Mouse (Mus musculus) kidney, postnatal 25 days (tissue): ENCODE results near the gene Tpcn2.

Experiments
- DNase-seq, 2 experiments: peaks; one replicate each; pipeline ENCODE4 v3.0.0; 2021; ENCODE audit warnings: mixed read lengths in 2 of 2

Tpcn2 gene

GRCm38 (mm10) chr7:145197042-145197441 lies 86.8 kb downstream of the Tpcn2 start:
- DNase-seq: no peak

GRCm38 (mm10) chr7:145196340-145196739 lies 87.5 kb downstream of the Tpcn2 start:
- DNase-seq: no peak

GRCm38 (mm10) chr7:145195186-145195927 lies 88.5 kb downstream of the Tpcn2 start:
- no peak for DNase-seq

- peak; percentile 71 to 73 for DNase-seq
Observed at GRCm38 (mm10) chr7:145194455-145195161, 89.2 kb downstream of the Tpcn2 start.

GRCm38 (mm10) chr7:145192836-145193235 lies 91.0 kb downstream of the Tpcn2 start:
- DNase-seq: no peak

GRCm38 (mm10) chr7:145190520-145190919 lies 93.3 kb downstream of the Tpcn2 start:
- no peak for DNase-seq

GRCm38 (mm10) chr7:145189342-145189741 lies 94.5 kb downstream of the Tpcn2 start:
- DNase-seq: no peak

- DNase-seq: no peak
Observed at GRCm38 (mm10) chr7:145187802-145188201, 96.0 kb downstream of the Tpcn2 start.

GRCm38 (mm10) chr7:145182388-145182787 lies 101.4 kb downstream of the Tpcn2 start:
- DNase-seq: no peak

- peak in 1 of 2 experiments; percentile 15 for DNase-seq
Observed at GRCm38 (mm10) chr7:145181376-145182034, 102.3 kb downstream of the Tpcn2 start.

- DNase-seq: no peak
Observed at GRCm38 (mm10) chr7:145179691-145180091, 104.1 kb downstream of the Tpcn2 start.

GRCm38 (mm10) chr7:145176750-145177589 lies 106.8 kb downstream of the Tpcn2 start:
- DNase-seq: no peak

- no peak for DNase-seq
Observed at GRCm38 (mm10) chr7:145173563-145173962, 110.2 kb downstream of the Tpcn2 start.

GRCm38 (mm10) chr7:145173116-145173515 lies 110.7 kb downstream of the Tpcn2 start:
- no peak for DNase-seq

- DNase-seq: no peak
Observed at GRCm38 (mm10) chr7:145169703-145170102, 114.1 kb downstream of the Tpcn2 start.

- DNase-seq: peak; percentile 56 to 65
Observed at GRCm38 (mm10) chr7:145159283-145160240, 124.2 kb downstream of the Tpcn2 start.

- no peak for DNase-seq
Observed at GRCm38 (mm10) chr7:145155666-145156065, 128.1 kb downstream of the Tpcn2 start.

GRCm38 (mm10) chr7:145154066-145154465 lies 129.7 kb downstream of the Tpcn2 start:
- no peak for DNase-seq

GRCm38 (mm10) chr7:145151845-145152244 lies 132.0 kb downstream of the Tpcn2 start:
- DNase-seq: no peak

GRCm38 (mm10) chr7:145148902-145149301 lies 134.9 kb downstream of the Tpcn2 start:
- DNase-seq: peak in 1 of 2 experiments; percentile 11

- DNase-seq: peak in 1 of 2 experiments; percentile 18
Observed at GRCm38 (mm10) chr7:145147973-145148698, 135.7 kb downstream of the Tpcn2 start.
